Mouse (Mus musculus) large intestine, adult 2 months (tissue): ENCODE results near the gene Cpxm1. TPM values are rescaled to one million over a fixed set of nuclear protein-coding genes. Genes with fewer than 3 reads are reported as not detected.

Experiments used
- DNase-seq: peaks from one replicate; pipeline ENCODE4 v3.0.0-alpha.2; 2012; ENCODE audit warnings: low read depth, low spot score
- WGBS: fragments of 180-500 bp; shearing (Covaris S2); methylation state at CpG from one replicate; pipeline ENCODE4 v1.1.7; 2018; 5-methylcytosine and 5-hydroxymethylcytosine counted together
- polyA plus RNA-seq: library from polyadenylated mRNA; depleted of rRNA; stranded (reverse); fragments of >200 nt; gene quantifications from 2 replicates; pipeline ENCODE4 v1.2.3, GENCODE M21; 2012; rRNA removed

Gene Cpxm1
- polyA plus RNA-seq, 1 experiment, result 4.2 TPM

GRCm38 (mm10) chr2:130353411-130353810 lies 44.0 kb downstream of the Cpxm1 start:
- WGBS, result 88% methylated on average over 8 of the region's 8 CpGs
- no peak for DNase-seq

GRCm38 (mm10) chr2:130351758-130352339 lies 45.5 kb downstream of the Cpxm1 start:
- 63% methylated on average over 5 of the region's 5 CpGs for WGBS
- no peak for DNase-seq

- DNase-seq, result no peak
- 91% methylated on average over 3 of the region's 3 CpGs for WGBS
These were observed 47.0 kb downstream of the Cpxm1 start for GRCm38 (mm10) chr2:130350376-130350775.

- 83% methylated on average over 7 of the region's 7 CpGs for WGBS
These were observed 56.2 kb downstream of the Cpxm1 start for GRCm38 (mm10) chr2:130341220-130341580.

More at GRCm38 (mm10) chr2:130341220-130341580, 56.2 kb downstream of the Cpxm1 start:
- no peak for DNase-seq

Other genes with a start within 250 kb of the Cpxm1 start
- gene Snrpb, start 218.2 kb downstream of the Cpxm1 start, polyA plus RNA-seq, result 186 and 221 TPM in 2 replicates
- not detected in 2 replicates for gene Tmc2, start 202.4 kb downstream of the Cpxm1 start, polyA plus RNA-seq
- 57.1 and 75.1 TPM in 2 replicates for gene Nop56, start 123.1 kb downstream of the Cpxm1 start, polyA plus RNA-seq
- gene Idh3b, start 113.0 kb downstream of the Cpxm1 start, polyA plus RNA-seq, result 224 and 301 TPM in 2 replicates
- 0.63 and 1.0 TPM in 2 replicates for gene Ebf4, start 102.4 kb downstream of the Cpxm1 start, polyA plus RNA-seq
- not detected in 2 replicates for gene Gm28372, start 7.7 kb upstream of the Cpxm1 start, polyA plus RNA-seq
- gene 1700020A23Rik, start 7.7 kb upstream of the Cpxm1 start, polyA plus RNA-seq, result not detected in 2 replicates
- not detected in 2 replicates for gene Tmem239, start 8.9 kb upstream of the Cpxm1 start, polyA plus RNA-seq
- 55.2 and 70.3 TPM in 2 replicates for gene Vps16, start 26.8 kb upstream of the Cpxm1 start, polyA plus RNA-seq
- 11.0 and 12.5 TPM in 2 replicates for gene Pced1a, start 27.1 kb upstream of the Cpxm1 start, polyA plus RNA-seq
- 26.4 and 32.3 TPM in 2 replicates for gene Ptpra, start 52.7 kb upstream of the Cpxm1 start, polyA plus RNA-seq
- gene Mrps26, start 166.2 kb upstream of the Cpxm1 start, polyA plus RNA-seq, result 56.6 and 62.0 TPM in 2 replicates
- not detected in 2 replicates for gene Oxt, start 178.6 kb upstream of the Cpxm1 start, polyA plus RNA-seq
- not detected in 2 replicates for gene Avp, start 185.0 kb upstream of the Cpxm1 start, polyA plus RNA-seq
- 2.6 and 2.9 TPM in 2 replicates for gene Fastkd5, start 232.5 kb upstream of the Cpxm1 start, polyA plus RNA-seq
- gene Ubox5, start 232.5 kb upstream of the Cpxm1 start, polyA plus RNA-seq, result 5.9 and 6.7 TPM in 2 replicates
- 61.7 and 64.3 TPM in 2 replicates for gene Lzts3, start 245.2 kb upstream of the Cpxm1 start, polyA plus RNA-seq